Mouse (Mus musculus) megakaryocyte, embryonic 14.5 days (primary cell): ENCODE data around the gene Tgtp1.
"Not testable (repeated sequence)": the region's sequence is repeated elsewhere in the genome, so short reads cannot be mapped to it uniquely, and the experiment has no call there.

Experiments used
- FLI1 ChIP-seq: IDR thresholded peaks from 2 replicates; pipeline ENCODE4 v1.6.1; 2012; ENCODE audit warnings: low read length, inconsistent platforms, mixed read lengths
- GATA1 ChIP-seq: IDR thresholded peaks from 3 replicates; pipeline ENCODE4 v1.6.1; 2012; ENCODE audit warnings: mixed read lengths, low read length, inconsistent platforms, borderline replicate concordance

DNA sequence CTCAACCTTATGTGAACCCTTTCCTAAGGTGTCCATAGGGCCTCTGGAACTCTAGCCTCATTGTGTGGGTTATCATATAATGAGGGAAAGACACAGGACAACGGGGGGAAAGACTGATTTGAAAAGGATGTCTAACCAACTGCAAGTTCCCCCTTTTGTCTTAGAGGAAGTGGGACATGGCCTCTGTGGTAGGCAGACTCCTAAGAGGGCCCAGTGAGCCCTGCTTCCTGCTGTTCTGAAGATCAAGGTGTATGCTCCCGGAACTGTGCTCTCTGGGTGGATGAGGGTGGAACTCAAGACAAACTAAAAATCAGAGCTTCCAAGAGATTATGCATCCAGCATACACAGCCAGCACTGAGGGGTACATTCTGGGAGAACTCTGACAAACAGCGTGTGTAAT lies 5.8 kb downstream of the Tgtp1 start:
- not testable (repeated sequence) for TF ChIP-seq GATA1, FLI1
